Mouse (Mus musculus) lung, postnatal 14 days (tissue): Measurements from ENCODE around the gene Tcl1b4.
"Not testable (repeated sequence)": the region's sequence is repeated elsewhere in the genome, so short reads cannot be mapped to it uniquely, and the experiment has no call there.

Experiments used
- DNase-seq: peaks from one replicate; pipeline ENCODE4 v3.0.0; 2021

Tcl1b4 gene

DNA sequence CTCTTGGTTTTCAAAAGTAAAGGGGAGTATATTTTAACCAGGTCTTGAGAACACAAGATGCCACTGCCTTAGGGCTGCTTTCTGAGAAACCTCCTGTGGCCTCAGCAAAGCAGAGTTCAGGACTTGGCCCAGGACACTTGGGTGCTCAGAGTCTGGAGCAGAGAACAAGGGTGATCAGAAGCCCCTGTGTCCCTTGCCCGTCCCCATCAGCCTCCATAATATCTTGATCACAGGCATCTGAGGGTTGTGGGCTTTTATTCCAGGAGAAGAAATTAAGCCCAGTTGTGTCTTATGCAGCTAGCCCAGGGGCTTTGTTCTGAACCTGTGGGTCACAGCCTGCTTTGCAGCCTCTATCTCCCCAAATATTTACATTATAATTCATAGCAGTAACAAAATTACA is at the start of gene Tcl1b4:
Gene Tcl1b4, plus strand, starts transcription at position 301 of the 400 bp plus-strand sequence.
- DNase-seq, result not testable (repeated sequence)

DNA sequence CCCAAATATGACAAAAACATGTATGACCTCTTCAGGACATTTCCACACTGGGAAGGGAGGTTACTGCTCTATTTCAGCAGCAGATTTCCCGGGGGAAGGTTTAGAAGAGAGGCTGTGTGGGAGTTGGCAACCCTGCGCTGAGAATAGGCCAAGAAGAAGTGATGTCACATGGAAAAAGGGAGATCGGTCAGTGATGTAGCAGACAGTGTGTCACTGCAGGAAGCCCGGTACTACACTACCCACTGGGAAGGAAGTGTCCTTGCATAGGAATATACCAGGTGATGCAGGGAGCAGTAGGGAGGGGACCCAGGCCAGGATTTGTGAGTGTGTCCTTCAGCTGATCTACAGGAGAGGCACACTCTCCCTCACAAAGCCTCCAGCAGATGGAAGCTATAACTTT is 46.5 kb upstream of the Tcl1b4 start:
- not testable (repeated sequence) for DNase-seq

DNA sequence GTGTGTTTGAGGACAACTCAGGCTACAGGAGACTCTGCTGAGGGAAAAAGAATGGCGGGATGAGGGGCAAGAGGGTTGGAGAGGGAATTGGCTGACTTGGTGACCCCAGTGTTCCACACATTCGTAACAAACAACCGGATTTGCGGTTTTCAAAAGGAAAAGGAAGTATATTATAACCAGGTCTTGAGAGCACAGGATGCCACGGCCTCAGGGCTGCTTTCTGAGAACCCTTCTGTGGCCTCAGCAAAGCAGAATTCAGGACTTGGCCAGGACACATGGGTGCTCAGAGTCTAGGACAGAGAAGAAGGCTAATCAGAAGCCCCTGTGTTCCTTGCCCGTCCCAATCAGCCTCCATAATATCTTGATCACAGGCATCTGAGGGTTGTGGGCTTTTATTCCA is 42.9 kb upstream of the Tcl1b4 start:
- no peak for DNase-seq

DNA sequence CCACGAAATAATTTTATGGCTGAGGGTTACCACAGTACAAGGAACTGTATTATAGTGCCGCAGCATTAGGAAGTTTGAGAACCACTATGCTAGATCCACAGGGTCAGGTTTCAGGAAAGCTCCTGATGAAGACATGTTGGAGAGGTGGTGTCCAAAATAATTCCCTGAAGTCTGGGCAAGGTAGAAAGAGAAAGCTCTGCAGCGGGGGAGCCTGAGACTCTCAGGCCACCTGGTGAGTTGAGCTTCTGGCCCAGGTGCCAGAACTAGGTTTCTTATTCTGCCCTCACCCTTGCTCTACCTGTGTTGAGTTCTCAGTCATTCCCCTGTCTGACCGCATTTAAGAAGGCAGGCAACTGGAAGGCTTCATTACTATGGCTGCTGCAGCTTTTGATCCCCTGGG is 42.4 kb upstream of the Tcl1b4 start, which contains the start of gene Tcl1b1:
Gene Tcl1b1, plus strand, starts transcription at position 301 of the 400 bp plus-strand sequence.
- DNase-seq, result no peak

DNA sequence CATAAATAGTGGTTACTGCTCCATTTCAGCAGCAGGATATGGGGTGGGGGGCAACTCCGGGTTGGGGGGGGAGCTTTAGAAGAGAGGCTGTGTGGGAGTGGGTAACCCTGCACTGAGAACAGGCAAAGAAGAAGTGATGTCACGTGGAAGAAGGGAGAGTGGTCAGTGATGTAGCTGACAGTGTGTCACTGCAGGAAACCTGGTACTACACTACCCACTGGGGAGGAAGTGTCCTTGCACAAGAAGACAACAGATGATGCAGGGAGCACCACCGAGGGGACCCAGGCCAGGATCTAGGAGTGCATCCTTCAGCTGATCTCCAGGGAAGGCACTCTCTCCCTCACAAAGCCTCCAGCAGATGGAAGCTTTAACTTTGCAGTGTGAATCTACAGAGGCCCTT is 35.0 kb upstream of the Tcl1b4 start:
- DNase-seq, result no peak

DNA sequence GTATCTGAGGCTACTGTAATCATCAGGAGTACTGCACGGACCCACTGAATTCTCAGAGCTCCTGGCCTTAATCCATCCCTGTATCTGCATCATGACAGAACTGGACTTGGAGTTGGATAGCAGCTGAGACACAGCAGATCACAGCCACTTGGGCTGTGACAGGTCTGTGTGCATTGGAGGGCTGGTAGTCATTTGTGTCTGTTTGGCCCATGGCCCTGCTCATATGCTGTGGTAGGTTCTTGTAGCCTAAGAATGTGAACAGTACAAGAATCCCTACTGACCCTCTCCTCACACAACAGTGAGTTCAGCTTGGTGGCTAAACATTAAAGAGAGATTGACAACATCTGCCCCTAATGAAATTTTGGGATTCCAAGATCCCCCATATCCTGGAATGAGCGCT is 28.4 kb upstream of the Tcl1b4 start:
- DNase-seq, result peak; percentile 2

DNA sequence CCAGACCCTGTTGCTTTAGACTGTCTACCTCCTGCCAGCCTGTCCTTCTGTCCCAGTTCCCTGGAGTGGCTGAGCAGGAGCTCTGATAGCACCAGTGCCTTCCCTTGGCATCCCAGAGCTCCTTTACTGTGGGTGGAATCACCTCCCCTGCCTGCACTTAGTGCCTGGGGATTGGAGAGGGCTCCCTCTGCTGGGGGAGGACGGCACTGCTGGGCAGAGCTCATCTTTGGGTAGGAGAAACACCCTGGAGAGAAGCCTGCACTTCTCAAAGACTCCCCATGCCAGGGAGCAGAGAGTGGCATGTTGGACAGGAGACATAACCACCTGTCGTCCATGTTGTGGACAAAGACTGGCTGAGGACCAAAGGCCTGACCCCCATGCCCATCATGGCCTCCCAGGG is 27.4 kb upstream of the Tcl1b4 start:
- peak; percentile 61 for DNase-seq

DNA sequence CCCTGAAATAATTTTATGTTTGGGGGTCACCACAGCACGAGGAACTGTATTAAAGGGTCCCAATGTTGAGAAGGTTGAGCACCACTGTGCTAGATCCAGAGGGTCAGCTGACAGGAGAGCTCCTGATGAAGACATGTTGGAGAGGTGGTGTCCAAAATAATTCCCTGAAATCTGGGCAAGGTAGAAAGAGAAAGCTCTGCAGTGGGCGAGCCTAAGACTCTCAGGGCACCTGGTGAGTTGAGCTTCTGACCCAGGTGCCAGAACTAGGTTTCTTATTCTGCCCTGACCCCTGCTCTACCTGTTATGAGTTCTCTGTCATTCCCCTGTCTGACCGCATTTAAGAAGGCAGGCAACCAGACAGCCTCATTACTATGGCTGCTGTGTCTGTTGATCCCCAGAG is 25.7 kb upstream of the Tcl1b4 start, which contains the start of gene Tcl1b5:
Gene Tcl1b5, plus strand, starts transcription at position 301 of the 400 bp plus-strand sequence.
- not testable (repeated sequence) for DNase-seq

DNA sequence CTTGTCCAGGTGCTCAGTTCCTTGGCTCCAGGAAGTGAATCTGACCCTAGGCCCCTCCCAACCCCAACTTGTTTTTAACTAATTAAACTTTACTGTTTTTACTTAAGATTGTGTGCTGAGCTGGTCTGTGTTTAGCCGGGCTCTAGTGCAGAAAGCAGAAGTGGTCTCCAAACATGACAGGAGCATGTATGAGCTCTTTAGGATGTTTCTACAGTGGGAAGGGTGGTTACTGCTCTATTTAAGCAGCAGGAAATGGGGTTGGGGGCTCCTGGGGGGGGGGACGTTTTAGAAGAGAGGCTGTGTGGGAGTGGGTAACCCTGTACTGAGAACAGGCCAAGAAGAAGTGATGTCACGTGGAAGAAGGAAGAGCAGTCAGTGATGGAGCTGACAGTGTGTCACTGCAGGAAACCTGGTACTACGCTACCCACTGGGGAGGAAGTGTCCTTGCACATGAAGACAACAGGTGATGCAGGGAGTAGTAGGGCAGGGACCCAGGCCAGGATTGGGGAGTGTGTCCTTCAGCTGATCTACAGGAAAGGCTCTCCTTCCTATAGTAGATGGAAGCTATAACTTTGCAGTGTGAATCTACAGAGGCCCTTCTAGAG is 20.6 kb upstream of the Tcl1b4 start:
- not testable (repeated sequence) for DNase-seq

DNA sequence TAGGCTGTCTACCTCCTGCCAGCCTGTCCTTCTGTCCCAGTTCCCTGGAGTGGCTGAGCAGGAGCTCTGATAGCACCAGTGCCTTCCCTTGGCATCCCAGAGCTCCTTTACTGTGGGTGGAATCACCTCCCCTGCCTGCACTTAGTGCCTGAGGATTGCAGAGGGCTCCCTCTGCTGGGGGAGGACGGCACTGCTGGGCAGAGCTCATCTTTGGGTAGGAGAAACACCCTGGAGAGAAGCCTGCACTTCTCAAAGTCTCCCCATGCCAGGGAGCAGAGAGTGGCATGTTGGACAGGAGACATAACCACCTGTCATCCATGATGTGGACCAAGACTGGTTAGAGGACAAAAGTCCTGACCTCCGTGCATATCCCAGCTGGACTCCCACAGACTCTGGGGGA is 12.8 kb upstream of the Tcl1b4 start:
- DNase-seq, result peak; percentile 5

DNA sequence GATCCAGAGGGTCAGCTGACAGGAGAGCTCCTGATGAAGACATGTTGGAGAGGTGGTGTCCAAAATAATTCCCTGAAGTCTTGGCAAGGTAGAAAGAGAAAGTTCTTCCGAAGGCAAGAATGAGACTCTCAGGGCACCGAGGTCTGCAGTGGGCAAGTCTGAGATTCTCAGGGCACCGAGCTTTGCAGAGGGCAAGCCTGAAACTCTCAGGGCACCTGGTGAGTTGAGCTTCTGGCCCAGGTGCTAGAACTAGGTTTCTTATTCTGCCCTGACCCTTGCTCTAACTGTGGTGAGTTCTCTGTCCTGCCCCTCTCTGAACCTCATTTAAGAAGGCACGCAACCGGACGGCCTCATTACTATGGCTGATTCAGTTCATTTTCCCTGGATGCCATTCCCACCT is 11.0 kb upstream of the Tcl1b4 start, which contains the start of gene Tcl1b3:
Gene Tcl1b3, plus strand, starts transcription at position 301 of the 400 bp plus-strand sequence.
- DNase-seq, result not testable (repeated sequence)

DNA sequence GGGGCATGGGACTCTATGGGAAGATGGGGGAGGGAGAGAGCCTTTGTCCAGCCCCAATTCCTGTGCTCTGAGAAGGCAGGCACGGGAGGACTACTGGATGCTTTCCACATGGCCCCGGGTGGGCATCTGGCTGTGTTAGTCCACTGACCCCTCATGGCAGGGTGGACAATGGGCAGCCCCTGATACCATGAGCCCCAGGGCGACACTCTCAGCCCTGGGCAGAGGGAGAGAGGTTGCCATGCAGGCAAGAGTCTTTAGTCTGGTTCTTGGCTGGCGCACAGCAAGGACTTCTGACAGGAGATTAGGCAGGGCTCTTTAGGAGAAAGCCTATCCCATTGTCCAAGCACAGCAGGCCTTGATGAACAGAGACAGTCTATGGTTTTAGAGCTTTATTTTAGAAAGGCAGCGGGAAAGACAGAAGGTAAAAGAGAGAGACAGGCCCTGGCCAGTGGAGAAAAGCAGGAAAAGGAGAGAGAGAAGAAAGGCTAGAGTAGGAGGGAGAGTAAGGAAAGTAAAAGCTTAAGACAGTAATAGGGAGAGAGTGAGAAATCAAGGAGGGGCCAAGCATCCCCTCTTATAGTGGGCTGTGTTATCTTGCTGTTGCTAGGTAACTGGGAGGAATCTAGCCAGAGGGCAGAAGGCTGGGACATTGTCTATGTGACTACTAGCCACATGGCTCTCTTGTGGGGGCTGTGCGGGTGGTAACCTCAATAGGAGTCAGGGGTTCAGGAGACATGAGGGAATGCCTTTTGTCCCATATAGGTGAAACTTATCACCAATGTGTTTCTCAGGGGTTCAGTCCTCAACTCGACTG is 1.9 kb upstream of the Tcl1b4 start:
- DNase-seq, result not testable (repeated sequence)

DNA sequence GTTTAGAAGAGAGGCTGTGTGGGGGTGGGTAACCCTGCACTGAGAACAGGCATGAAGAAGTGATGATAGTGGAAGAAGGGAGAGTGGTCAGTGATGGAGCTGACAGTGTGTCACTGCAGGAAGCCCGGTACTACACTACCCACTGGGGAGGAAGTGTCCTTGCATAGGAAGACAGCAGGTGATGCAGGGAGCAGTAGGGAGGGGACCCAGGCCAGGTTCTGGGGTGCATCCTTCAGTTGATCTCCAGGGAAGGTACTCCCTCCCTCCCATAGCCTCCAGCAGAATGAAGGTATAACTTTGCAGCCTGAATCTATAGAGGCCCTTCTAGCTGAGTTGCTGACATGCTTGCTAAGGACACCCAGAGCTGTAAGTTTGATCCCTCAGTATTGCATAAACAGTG is 5.3 kb downstream of the Tcl1b4 start:
- DNase-seq, result no peak

DNA sequence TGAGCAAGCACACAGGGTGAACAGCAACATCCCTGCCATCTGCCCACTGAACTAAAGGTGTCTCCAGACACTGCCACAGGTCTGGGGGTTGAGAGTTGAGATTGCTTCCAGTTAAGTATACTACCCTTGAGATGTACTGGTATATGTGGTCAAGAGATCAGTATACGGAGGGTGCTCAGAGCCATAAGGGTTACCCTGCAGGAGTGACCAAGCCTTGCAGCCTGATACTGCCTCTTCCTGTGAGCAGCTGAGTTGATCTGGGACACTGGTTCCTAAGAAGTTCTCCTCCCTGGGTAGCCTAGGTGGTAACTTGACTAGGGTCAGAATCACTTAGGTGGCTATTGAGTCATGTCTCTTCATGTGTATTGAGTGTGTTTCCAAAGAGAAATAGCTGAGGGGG is 6.7 kb downstream of the Tcl1b4 start:
- no peak for DNase-seq

DNA sequence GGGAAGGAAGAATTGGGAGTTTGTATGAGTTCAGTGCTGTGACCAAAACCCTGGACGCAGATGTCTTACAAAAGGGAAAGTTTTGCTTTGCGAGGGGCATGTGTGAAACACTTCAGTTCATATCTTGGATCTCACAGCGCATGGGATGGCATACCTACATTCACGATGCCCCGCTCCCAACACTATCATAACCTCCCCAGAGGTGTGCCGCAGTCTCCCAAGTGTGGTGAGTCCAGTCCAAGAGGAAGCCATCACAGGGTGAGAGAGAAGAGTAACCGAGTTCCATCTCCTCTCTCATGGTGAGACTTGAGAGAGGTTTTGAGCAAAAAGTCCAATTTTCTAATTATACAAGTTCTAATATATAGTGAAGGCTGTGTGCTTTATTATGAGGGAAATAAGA is 7.5 kb downstream of the Tcl1b4 start:
- no peak for DNase-seq

DNA sequence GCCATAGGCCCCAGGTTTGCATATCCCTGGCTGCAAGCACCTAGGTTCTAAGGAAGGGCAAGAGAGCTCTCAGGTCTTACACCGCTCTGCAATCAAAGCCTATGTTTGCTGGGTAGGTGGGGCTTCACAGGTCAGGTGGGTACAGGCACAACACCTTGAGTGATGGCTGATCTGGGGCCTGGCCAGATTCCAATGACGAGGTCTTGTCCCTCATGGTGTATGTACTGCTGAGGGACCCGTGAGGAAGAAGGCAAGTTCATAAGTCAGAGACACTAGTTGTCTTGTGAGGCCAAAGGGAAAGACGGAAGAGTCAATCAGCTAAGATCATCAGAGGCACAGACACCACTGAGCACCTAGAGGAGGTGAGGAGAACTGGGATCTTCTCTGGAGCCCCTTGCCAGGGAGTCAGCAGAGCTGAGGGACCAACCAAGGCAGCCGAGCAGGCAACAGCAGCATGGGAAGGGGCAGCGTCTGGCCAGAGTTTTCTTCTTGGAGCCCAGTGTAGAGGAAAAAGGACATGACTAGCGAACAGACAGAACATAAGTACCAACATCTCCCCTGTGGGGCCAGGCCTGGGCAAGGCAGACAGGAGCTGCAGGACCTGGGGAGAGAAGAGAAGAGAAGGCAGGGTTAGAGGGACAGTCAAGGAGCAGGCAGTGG is 15.5 kb downstream of the Tcl1b4 start:
- no peak for DNase-seq

DNA sequence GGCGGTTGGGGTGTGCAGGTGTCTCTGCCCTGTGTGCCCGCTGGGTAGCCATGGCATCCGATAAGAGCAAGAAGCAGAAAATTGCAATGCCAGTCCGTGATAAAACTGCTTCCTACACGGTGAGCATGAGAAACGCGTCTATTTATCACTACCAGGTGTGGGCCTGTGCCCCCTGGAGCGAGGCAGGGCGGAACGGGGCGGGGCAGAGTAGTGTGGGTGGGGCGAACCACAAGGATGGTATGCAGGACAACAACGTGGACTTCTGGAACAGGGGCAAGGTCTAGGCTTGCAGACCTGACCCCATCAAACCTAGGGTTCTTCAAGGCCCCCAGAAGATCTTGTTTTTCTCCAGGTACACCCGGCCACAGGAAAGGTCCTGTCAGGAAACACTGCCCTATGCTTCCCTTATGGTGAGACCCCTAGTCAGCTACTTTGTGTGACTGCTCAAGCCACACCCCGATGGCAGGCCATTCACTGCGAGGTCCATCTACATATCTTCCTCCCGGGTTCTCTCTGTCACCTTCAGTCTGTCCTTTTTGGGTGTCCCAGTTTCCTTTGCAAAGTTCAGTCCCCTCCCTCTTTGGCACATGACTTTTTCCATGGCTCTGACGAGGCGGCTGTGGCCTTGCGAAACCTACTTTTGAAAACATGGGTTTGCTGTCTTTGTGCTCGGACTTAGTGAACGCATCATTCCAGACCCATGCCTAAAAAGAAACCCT is 21.0 kb downstream of the Tcl1b4 start, which contains the start of gene Tcl1:
Gene Tcl1, minus strand, starts transcription at position 193 of the 719 bp plus-strand sequence.
- no peak for DNase-seq

DNA sequence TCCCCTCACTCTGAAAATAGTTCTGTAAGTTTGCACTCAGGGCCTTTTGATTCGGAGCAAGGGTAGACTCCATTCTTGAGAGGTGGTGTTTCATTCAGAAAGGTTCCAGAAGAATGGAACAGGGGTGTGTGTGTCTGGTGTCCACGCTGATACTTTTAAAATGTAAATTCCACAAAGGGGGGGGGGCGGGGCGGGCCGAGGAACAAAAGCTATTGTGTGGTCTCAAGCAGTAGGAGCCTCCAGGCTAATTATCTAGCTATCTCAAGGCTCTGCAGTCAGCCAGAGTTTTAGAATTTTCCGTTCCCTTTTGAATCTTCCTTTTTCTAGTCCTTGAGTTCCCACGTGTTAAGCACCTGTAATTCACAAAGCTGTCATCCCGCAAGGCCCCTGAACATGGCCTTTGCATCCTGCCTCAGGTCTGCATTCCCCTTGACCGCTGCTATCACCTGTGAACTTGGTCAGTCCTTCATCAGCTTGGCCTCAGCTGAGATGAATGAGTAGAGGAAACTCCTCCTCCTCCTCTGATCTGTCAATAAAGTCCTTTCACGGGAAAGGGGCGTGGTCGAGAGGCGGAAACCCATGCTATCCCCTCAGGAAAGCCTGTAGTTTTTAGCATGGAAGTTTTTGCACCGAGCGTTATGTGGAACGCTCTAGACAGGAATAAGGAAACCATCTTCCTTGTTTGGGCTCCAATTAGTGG is 23.0 kb downstream of the Tcl1b4 start:
- no peak for DNase-seq

DNA sequence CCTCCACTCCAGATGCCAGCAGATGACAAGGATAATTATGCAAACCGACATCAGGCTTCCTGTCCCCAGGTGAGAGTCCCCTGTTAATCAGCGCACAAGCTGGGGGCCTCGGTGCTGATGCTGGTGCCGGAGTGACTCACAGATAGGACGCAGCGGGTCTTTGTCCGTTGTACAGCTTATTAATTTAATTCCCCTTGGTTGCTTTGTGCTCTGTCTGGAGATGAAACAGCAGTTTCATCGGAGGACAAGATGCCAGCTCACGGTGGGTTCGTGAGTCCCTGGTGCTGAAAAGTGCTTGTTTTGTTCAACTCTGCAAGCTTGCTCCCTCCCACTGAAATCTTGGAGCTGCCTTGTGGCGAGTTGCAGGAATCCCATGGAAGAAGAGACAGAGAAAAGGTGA is 32.6 kb downstream of the Tcl1b4 start:
- no peak for DNase-seq

DNA sequence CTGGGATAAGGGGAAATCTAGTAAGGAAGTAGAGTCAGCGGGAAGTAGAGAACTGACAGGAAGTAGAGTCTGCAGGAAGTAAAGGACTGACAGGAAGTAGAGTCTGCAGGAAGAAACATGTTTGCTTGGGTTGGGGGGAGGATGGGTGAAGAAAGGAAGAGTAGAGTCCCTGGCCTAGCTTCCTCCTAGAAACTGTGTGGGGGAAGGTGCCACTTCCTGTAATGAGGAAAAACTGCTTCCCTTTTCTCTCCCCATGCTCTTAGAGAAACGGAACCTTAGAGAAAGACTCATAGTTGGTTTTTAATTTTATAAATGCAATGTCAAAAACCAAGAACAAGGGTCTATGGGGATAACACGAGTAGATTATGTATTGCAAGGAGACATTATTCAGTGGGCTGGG is 33.3 kb downstream of the Tcl1b4 start:
- no peak for DNase-seq

DNA sequence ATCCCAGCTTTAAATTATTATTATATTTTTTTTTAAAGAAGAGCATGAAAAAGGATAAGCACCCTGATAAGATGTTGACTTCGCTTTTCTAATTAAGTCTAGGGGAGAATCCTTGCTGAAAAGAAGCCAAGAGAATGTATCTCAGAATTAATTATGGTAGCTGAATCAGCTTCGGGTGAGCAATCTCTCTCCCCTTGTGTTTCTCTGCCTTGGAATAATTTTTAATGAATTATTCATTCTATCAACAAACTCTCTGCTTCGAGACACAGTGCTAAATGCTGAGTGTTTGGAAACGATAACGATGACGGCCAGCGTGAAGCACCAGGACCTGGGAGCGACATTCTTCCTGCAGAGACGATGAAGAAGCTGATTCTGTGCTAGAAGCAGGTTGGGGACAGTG is 37.3 kb downstream of the Tcl1b4 start:
- DNase-seq, result no peak

DNA sequence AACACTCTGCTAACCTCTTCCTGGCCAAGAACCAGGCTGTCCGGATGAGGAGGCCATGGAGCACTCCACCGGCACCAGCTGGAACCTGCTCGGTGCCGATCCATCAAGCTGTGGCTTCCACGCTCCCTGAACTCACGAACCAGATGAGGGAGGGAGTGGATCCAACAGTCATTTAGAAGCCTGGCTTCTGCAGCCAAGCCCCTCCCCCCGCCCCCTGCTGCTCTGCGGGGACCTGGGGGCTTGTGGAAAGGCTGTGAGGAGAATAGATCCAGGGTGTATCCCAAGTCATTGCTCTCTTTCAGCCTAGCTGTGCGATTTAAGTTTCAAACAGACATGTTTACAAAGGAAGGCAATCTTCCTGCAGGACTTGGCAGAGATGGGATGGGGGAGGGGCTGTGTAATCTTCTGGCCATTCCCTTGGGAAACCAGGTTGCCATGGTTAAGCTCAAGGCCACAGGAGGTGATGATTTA is 47.0 kb downstream of the Tcl1b4 start:
- peak; percentile 13 for DNase-seq
